Mouse (Mus musculus): Measurements from ENCODE around the gene Nat8f6.
"Not testable (repeated sequence)": the region's sequence is repeated elsewhere in the genome, so short reads cannot be mapped to it uniquely, and the experiment has no call there.

GRCm38 (mm10) chr6:85803180-85803579, 17.6 kb downstream of the Nat8f6 start:
- not testable (repeated sequence) for TF ChIP-seq CTCF (conservative IDR thresholded peaks at IDR 0.05; ENCODE audit: low read length); POU5F1 (IDR thresholded peaks at IDR 0.05; ENCODE audit: borderline replicate concordance, low read length); NANOG (IDR thresholded peaks at IDR 0.05; ENCODE audit: borderline replicate concordance, low read length)

Measured in E14TG2a.4 (cell line).